In genomic region chr3:129429161-129430111, GRCm38 (mm10) we compare ENCODE assay signal across 9 mouse cellular contexts.
A peak's percentile ranks its signal among the peaks of the same experiment; 100 is the strongest.
DNase-seq lines count a peak whose midpoint lies in the region; ATAC-seq and TF ChIP-seq lines count a peak whose summit lies in the region.
"Had no signal": no experiment of that assay in that cellular context is flagged by ENCODE, and none has a peak within 500 bp of the region (broad histone marks: within the 10 kb centered on the region; RNA-seq: fewer than 3 reads in every experiment).

No protein-coding gene starts in this region.

- no peak overlapping the region for H3K4me2 ChIP-seq in forebrain, postnatal 0 days (ENCODE audit: low read depth)
- no peak overlapping the region for H3K4me2 ChIP-seq in forebrain, embryonic 12.5 days
- no peak overlapping the region for H3K4me2 ChIP-seq in kidney, postnatal 0 days (ENCODE audit: low read length)
- H3K4me2 ChIP-seq in midbrain, embryonic 16.5 days (ENCODE audit: low read length), result no peak overlapping the region
- H3K4me2 ChIP-seq: heart, embryonic 15.5 days had no signal

- no peak overlapping the region for H3K9ac ChIP-seq in forebrain, postnatal 0 days
- no peak overlapping the region for H3K9ac ChIP-seq in forebrain, embryonic 12.5 days
- H3K9ac ChIP-seq in kidney, postnatal 0 days (ENCODE audit: low read depth, low read length), result no peak overlapping the region
- H3K9ac ChIP-seq in midbrain, embryonic 16.5 days (ENCODE audit: low read depth, low read length), result no peak overlapping the region
- H3K9ac ChIP-seq: heart, embryonic 15.5 days had no signal

- TF ChIP-seq CTCF in forebrain, postnatal 0 days (IDR thresholded peaks at IDR 0.05; ENCODE audit: low read depth), result peak; percentile 27; the same call in 1 of the 2 replicates
- peak; percentile 64 for TF ChIP-seq CTCF in kidney, postnatal 0 days (IDR thresholded peaks at IDR 0.05; ENCODE audit: low read depth)

- H3K9me3 ChIP-seq in forebrain, postnatal 0 days (ENCODE audit: low read length), result no peaks in the 10 kb centered on the region
- H3K9me3 ChIP-seq in forebrain, embryonic 12.5 days, result no peaks in the 10 kb centered on the region
- no peaks in the 10 kb centered on the region for H3K9me3 ChIP-seq in kidney, postnatal 0 days (replicated peaks; ENCODE audit: low read length)
- H3K9me3 ChIP-seq in midbrain, embryonic 16.5 days (replicated peaks; ENCODE audit: control insufficient read depth, low read length, poor library complexity, severe bottlenecking), result no peaks in the 10 kb centered on the region
- H3K9me3 ChIP-seq: heart, embryonic 15.5 days had no signal

- H3K27me3 ChIP-seq in forebrain, postnatal 0 days (ENCODE audit: insufficient read depth, low read length), result no peaks in the 10 kb centered on the region
- no peaks in the 10 kb centered on the region for H3K27me3 ChIP-seq in forebrain, embryonic 12.5 days
- no peaks in the 10 kb centered on the region for H3K27me3 ChIP-seq in kidney, postnatal 0 days (ENCODE audit: insufficient read depth, low read length)
- no peaks in the 10 kb centered on the region for H3K27me3 ChIP-seq in midbrain, embryonic 16.5 days (ENCODE audit: control insufficient read depth, insufficient read depth, low read depth, low read length)
- H3K27me3 ChIP-seq: heart, embryonic 15.5 days had no signal

- no peaks in the 10 kb centered on the region for H3K36me3 ChIP-seq in forebrain, postnatal 0 days (ENCODE audit: insufficient read depth)
- no peaks in the 10 kb centered on the region for H3K36me3 ChIP-seq in forebrain, embryonic 12.5 days (replicated peaks)
- no peaks in the 10 kb centered on the region for H3K36me3 ChIP-seq in kidney, postnatal 0 days (ENCODE audit: insufficient read depth, low read length)
- H3K36me3 ChIP-seq in midbrain, embryonic 16.5 days (ENCODE audit: control insufficient read depth, insufficient read depth, low read length), result no peaks in the 10 kb centered on the region
- H3K36me3 ChIP-seq: heart, embryonic 15.5 days had no signal

- ATAC-seq in forebrain, postnatal 0 days, result no peak
- ATAC-seq in forebrain, embryonic 12.5 days (ENCODE audit: low FRiP score), result no peak
- ATAC-seq in kidney, postnatal 0 days (replicated peaks; ENCODE audit: low FRiP score, low read depth), result no peak
- ATAC-seq in midbrain, embryonic 16.5 days, result peak; percentile 48; the same call in 1 of the 2 replicates
- no peak for ATAC-seq in frontal cortex, adult (ENCODE audit: low TSS enrichment)

- WGBS in forebrain, postnatal 0 days, result 31% methylated on average over 8 of the region's 8 CpGs
- whole genome bisulfite sequencing in forebrain, embryonic 12.5 days, result 62% methylated on average over 8 of the region's 8 CpGs
- WGBS in kidney, postnatal 0 days, result 61% methylated on average over 8 of the region's 8 CpGs
- WGBS in midbrain, embryonic 16.5 days, result 47% methylated on average over 8 of the region's 8 CpGs

- no peak overlapping the region for H3K27ac ChIP-seq in forebrain, postnatal 0 days (ENCODE audit: low read depth, low read length)
- no peak overlapping the region for H3K27ac ChIP-seq in forebrain, embryonic 12.5 days
- H3K27ac ChIP-seq in kidney, postnatal 0 days, result no peak overlapping the region
- H3K27ac ChIP-seq in midbrain, embryonic 16.5 days (ENCODE audit: low read length), result 0 out of 2 replicates have a peak overlapping the region, but pooled peaks have one; percentile 46
- H3K27ac ChIP-seq: heart, embryonic 15.5 days had no signal

- peak; percentile 32 for DNase-seq in forebrain, postnatal 0 days
- peak; percentile 10 for DNase-seq in right cerebral cortex, postnatal 4 days
- no peak for DNase-seq in right cerebral cortex, adult 2 months (ENCODE audit: low spot score in 2 of 2)
- peak; percentile 36 for DNase-seq in kidney, postnatal 0 days (ENCODE audit: low spot score)
- no peak for DNase-seq in left cerebral cortex, adult 11 months (ENCODE audit: low spot score)

- H3K4me3 ChIP-seq in forebrain, postnatal 0 days (ENCODE audit: low read depth, low read length), result no peak overlapping the region
- H3K4me3 ChIP-seq in forebrain, embryonic 12.5 days (replicated peaks), result no peak overlapping the region
- no peak overlapping the region for H3K4me3 ChIP-seq in kidney, postnatal 0 days (replicated peaks; ENCODE audit: low read depth, low read length)
- no peak overlapping the region for H3K4me3 ChIP-seq in midbrain, embryonic 16.5 days (ENCODE audit: low read depth, low read length)
- H3K4me3 ChIP-seq: heart, embryonic 15.5 days had no signal

- no peaks in the 10 kb centered on the region for H3K4me1 ChIP-seq in forebrain, postnatal 0 days (ENCODE audit: insufficient read depth)
- peaks cover 6% of the 10 kb centered on the region; the same call in 1 of the 2 replicates for H3K4me1 ChIP-seq in forebrain, embryonic 12.5 days
- no peaks in the 10 kb centered on the region for H3K4me1 ChIP-seq in kidney, postnatal 0 days (replicated peaks; ENCODE audit: insufficient read depth, low read length)
- H3K4me1 ChIP-seq in midbrain, embryonic 16.5 days (ENCODE audit: control insufficient read depth, insufficient read depth, low read length), result peaks cover 2% of the 10 kb centered on the region; the same call in 1 of the 2 replicates

Comparison
In these comparisons a context has a peak if more than half of its experiments do, and no peak if none do; other contexts are left out.
1. DNase-seq: peak in forebrain, postnatal 0 days (single experiment), right cerebral cortex, postnatal 4 days (single experiment) and kidney, postnatal 0 days (single experiment); none in right cerebral cortex, adult 2 months (0 of 2) and left cerebral cortex, adult 11 months (single experiment).